Mouse (Mus musculus): Measurements from ENCODE around the gene Hes2. TPM values are rescaled to one million over a fixed set of nuclear protein-coding genes. Genes with fewer than 3 reads are reported as not detected.

The Hes2 gene
- polyA plus RNA-seq, 1 experiment from 2014 or later: not detected

DNA sequence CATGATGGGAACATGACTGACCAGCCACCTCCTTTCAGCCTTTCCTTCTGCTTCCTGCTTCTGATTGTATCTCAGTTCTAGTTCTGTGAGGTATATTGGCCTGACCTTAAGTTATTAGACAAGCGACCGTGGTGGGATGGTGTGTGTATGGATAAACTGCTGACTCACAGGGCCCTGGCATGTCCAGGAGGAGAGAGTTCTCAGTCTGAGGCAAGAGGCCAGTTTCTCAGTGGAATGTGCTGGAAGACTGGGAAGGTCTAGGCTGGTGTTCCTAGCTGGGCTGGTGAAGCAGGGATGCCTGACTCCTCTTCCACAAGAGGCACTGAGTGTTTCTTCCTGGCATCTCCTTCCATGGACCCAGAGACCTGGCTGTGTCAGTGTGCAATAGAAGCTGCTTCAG lies 4.1 kb downstream of the Hes2 start:
- no peak for DNase-seq (ENCODE audit: low spot score)
- H3K27me3 ChIP-seq (replicated peaks; ENCODE audit: control insufficient read depth, insufficient read depth, low read length): peaks cover 49% of the 10 kb centered on the region
- 89% methylated on average over 2 of the region's 2 CpGs for WGBS
- H3K4me1 ChIP-seq (replicated peaks; ENCODE audit: control insufficient read depth, insufficient read depth, low read length): peaks cover 12% of the 10 kb centered on the region; the same call in 1 of the 2 replicates
- no peaks in the 10 kb centered on the region for H3K9me3 ChIP-seq (ENCODE audit: control insufficient read depth, low read length)
- no peak overlapping the region for H3K4me2 ChIP-seq (ENCODE audit: low read length)
- H3K9ac ChIP-seq (ENCODE audit: low read length): no peak overlapping the region
- H3K27ac ChIP-seq (ENCODE audit: low read depth): no peak overlapping the region
- no peak for ATAC-seq (replicated peaks; ENCODE audit: low FRiP score, low TSS enrichment, low read depth)
- no peaks in the 10 kb centered on the region for H3K36me3 ChIP-seq (ENCODE audit: control insufficient read depth, insufficient read depth, low read length)
- no peak overlapping the region for H3K4me3 ChIP-seq (ENCODE audit: low read depth, low read length)

DNA sequence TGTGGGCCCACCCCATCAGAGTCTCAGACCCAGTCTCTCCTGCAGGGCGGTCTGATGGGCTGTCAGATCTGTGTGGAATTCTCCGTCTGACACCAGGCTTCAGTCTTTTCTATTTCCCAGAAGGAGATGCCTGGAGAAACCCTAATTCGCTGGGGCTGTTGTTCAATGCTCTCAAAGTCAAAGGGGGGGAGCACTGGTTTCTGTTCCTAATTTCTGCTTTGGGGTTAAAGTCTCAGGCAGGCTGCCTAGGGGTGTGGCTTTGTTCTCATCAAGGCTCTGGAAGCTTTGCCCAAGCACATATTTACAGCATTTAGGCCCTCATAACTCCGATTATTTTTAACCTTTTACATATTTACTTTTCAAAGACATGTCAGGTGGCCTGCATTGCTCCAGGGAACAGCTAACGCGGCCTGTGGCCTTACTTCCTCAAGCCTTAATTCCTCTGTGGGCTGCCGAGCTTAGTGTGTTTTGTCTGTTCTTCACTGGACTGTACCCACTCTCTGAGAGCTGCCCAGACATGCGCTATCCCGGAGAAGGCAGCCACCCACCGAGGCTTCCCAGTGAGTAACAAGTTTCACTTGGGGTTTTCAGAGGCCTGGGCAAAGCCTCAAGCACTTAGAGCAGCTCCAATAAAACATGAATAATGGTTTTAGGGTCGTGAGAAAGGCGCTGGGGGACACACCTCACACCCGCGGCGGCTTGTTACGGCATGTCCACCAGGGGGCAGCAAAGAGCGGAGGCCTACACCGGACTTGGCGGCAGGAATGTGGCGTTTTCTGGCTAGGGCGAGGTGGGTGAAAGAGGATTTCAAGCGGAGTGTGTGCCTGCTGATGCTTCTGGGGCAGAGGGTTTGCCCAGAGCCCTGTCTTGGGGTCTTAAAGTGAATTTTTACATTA lies 6.6 kb downstream of the Hes2 start:
- ATAC-seq (replicated peaks; ENCODE audit: low FRiP score, low TSS enrichment, low read depth) (no peak), DNase-seq (ENCODE audit: low spot score) (peak; percentile 89)
- Histone ChIP-seq H3K4me2 (ENCODE audit: low read length) (0 out of 2 replicates have a peak overlapping the region, but pooled peaks have one; percentile 4), H3K27ac (ENCODE audit: low read depth) (no peak overlapping the region), H3K9me3 (ENCODE audit: control insufficient read depth, low read length) (no peaks in the 10 kb centered on the region), H3K4me3 (ENCODE audit: low read depth, low read length) (no peak overlapping the region), H3K36me3 (ENCODE audit: control insufficient read depth, insufficient read depth, low read length) (no peaks in the 10 kb centered on the region), H3K4me1 (replicated peaks; ENCODE audit: control insufficient read depth, insufficient read depth, low read length) (no peaks in the 10 kb centered on the region), H3K9ac (ENCODE audit: low read length) (no peak overlapping the region), H3K27me3 (replicated peaks; ENCODE audit: control insufficient read depth, insufficient read depth, low read length) (peaks cover 24% of the 10 kb centered on the region)
- 22% methylated on average over 22 of the region's 22 CpGs for WGBS

- no peak overlapping the region for H3K4me2 ChIP-seq (ENCODE audit: low read length)
- no peak for ATAC-seq (replicated peaks; ENCODE audit: low FRiP score, low TSS enrichment, low read depth)
- DNase-seq (ENCODE audit: low spot score): no peak
Measured at GRCm38 (mm10) chr4:152168052-152168451, 9.4 kb downstream of the Hes2 start.

GRCm38 (mm10) chr4:152169103-152169502 lies 10.4 kb downstream of the Hes2 start:
- Histone ChIP-seq H3K36me3 (ENCODE audit: control insufficient read depth, insufficient read depth, low read length) (no peaks in the 10 kb centered on the region), H3K27me3 (replicated peaks; ENCODE audit: control insufficient read depth, insufficient read depth, low read length) (0 out of 2 replicates have a peak, but pooled peaks cover 7% of the 10 kb centered on the region), H3K4me2 (ENCODE audit: low read length) (no peak overlapping the region), H3K27ac (ENCODE audit: low read depth) (no peak overlapping the region), H3K4me3 (ENCODE audit: low read depth, low read length) (no peak overlapping the region), H3K9me3 (ENCODE audit: control insufficient read depth, low read length) (no peaks in the 10 kb centered on the region), H3K9ac (ENCODE audit: low read length) (no peak overlapping the region), H3K4me1 (replicated peaks; ENCODE audit: control insufficient read depth, insufficient read depth, low read length) (no peaks in the 10 kb centered on the region)
- DNase-seq (ENCODE audit: low spot score) (no peak), ATAC-seq (replicated peaks; ENCODE audit: low FRiP score, low TSS enrichment, low read depth) (no peak)
- WGBS: 76% methylated on average over 7 of the region's 7 CpGs

More at GRCm38 (mm10) chr4:152168052-152168451, 9.4 kb downstream of the Hes2 start:
- WGBS: 43% methylated on average over 8 of the region's 8 CpGs
- no peak overlapping the region for H3K9ac ChIP-seq (ENCODE audit: low read length)
- no peak overlapping the region; the same call in 1 of the 2 replicates for H3K27ac ChIP-seq (ENCODE audit: low read depth)
- no peaks in the 10 kb centered on the region for H3K9me3 ChIP-seq (ENCODE audit: control insufficient read depth, low read length)
- H3K27me3 ChIP-seq (replicated peaks; ENCODE audit: control insufficient read depth, insufficient read depth, low read length): no peaks in the 10 kb centered on the region
- no peak overlapping the region for H3K4me3 ChIP-seq (ENCODE audit: low read depth, low read length)
- H3K36me3 ChIP-seq (ENCODE audit: control insufficient read depth, insufficient read depth, low read length): no peaks in the 10 kb centered on the region
- H3K4me1 ChIP-seq (replicated peaks; ENCODE audit: control insufficient read depth, insufficient read depth, low read length): no peaks in the 10 kb centered on the region

GRCm38 (mm10) chr4:152170286-152170685 lies 11.6 kb downstream of the Hes2 start:
- Histone ChIP-seq H3K9me3 (ENCODE audit: control insufficient read depth, low read length) (no peaks in the 10 kb centered on the region), H3K27ac (ENCODE audit: low read depth) (no peak overlapping the region), H3K9ac (ENCODE audit: low read length) (no peak overlapping the region), H3K4me2 (ENCODE audit: low read length) (no peak overlapping the region), H3K4me1 (replicated peaks; ENCODE audit: control insufficient read depth, insufficient read depth, low read length) (no peaks in the 10 kb centered on the region), H3K27me3 (replicated peaks; ENCODE audit: control insufficient read depth, insufficient read depth, low read length) (0 out of 2 replicates have a peak, but pooled peaks cover 10% of the 10 kb centered on the region), H3K4me3 (ENCODE audit: low read depth, low read length) (no peak overlapping the region), H3K36me3 (ENCODE audit: control insufficient read depth, insufficient read depth, low read length) (no peaks in the 10 kb centered on the region)
- DNase-seq (ENCODE audit: low spot score) (no peak), ATAC-seq (replicated peaks; ENCODE audit: low FRiP score, low TSS enrichment, low read depth) (no peak)
- 76% methylated on average over 10 of the region's 10 CpGs for WGBS

GRCm38 (mm10) chr4:152171543-152171942 lies 12.9 kb downstream of the Hes2 start:
- Histone ChIP-seq H3K4me3 (ENCODE audit: low read depth, low read length) (no peak overlapping the region), H3K27ac (ENCODE audit: low read depth) (no peak overlapping the region), H3K9me3 (ENCODE audit: control insufficient read depth, low read length) (no peaks in the 10 kb centered on the region), H3K9ac (ENCODE audit: low read length) (no peak overlapping the region), H3K27me3 (replicated peaks; ENCODE audit: control insufficient read depth, insufficient read depth, low read length) (0 out of 2 replicates have a peak, but pooled peaks cover 14% of the 10 kb centered on the region), H3K4me1 (replicated peaks; ENCODE audit: control insufficient read depth, insufficient read depth, low read length) (no peaks in the 10 kb centered on the region), H3K4me2 (ENCODE audit: low read length) (no peak overlapping the region), H3K36me3 (ENCODE audit: control insufficient read depth, insufficient read depth, low read length) (no peaks in the 10 kb centered on the region)
- ATAC-seq (replicated peaks; ENCODE audit: low FRiP score, low TSS enrichment, low read depth) (no peak), DNase-seq (ENCODE audit: low spot score) (no peak)
- WGBS: 84% methylated on average over 6 of the region's 6 CpGs

DNA sequence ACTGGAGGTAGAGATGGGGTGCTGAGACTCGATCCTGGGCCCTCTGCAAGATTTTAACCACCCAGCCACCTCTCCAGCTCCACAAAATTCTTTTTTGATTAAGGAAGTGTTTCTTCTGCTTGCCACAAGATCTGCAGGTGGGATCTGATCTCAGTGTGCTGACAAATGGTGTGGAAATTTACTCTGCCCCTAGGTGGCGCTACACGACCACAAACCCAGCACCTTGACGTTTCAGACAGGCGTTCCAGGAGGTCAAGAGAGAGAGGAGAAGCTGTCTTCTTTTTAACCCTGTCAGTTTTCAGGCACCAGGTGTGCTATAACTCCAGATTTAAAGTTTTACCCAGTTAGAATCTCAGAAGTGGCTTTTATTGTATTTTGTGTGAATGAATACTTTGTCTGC lies 14.4 kb downstream of the Hes2 start:
- Histone ChIP-seq H3K4me3 (ENCODE audit: low read depth, low read length) (no peak overlapping the region), H3K36me3 (ENCODE audit: control insufficient read depth, insufficient read depth, low read length) (no peaks in the 10 kb centered on the region), H3K27ac (ENCODE audit: low read depth) (no peak overlapping the region), H3K4me1 (replicated peaks; ENCODE audit: control insufficient read depth, insufficient read depth, low read length) (peaks cover 5% of the 10 kb centered on the region; the same call in 1 of the 2 replicates), H3K9ac (ENCODE audit: low read length) (no peak overlapping the region), H3K4me2 (ENCODE audit: low read length) (no peak overlapping the region), H3K9me3 (ENCODE audit: control insufficient read depth, low read length) (no peaks in the 10 kb centered on the region), H3K27me3 (replicated peaks; ENCODE audit: control insufficient read depth, insufficient read depth, low read length) (0 out of 2 replicates have a peak, but pooled peaks cover 14% of the 10 kb centered on the region)
- no peak for ATAC-seq (replicated peaks; ENCODE audit: low FRiP score, low TSS enrichment, low read depth)
- DNase-seq (ENCODE audit: low spot score): peak; percentile 90
- 0% methylated on average over 5 of the region's 5 CpGs for WGBS

DNA sequence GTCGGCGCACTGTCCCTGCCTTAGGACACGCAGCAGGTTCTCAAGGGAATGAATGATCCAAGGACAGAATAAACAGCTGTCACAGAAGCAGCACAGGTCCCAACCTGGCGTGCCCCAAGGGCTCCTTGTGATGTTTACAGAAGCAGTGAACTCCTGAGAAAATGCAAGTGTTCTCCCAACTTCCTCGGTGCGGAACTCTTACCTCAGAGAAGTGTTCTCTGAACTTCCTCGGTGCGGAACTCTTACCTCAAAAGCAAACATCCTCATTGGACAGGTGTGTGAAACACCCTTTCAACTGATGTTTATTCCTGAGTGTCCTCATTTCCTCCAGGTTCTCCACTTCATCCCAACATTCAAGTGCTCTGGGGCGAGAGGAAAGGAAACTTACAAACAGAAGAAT lies 15.3 kb downstream of the Hes2 start:
- Histone ChIP-seq H3K9ac (ENCODE audit: low read length) (no peak overlapping the region), H3K4me3 (ENCODE audit: low read depth, low read length) (no peak overlapping the region), H3K27ac (ENCODE audit: low read depth) (no peak overlapping the region), H3K4me1 (replicated peaks; ENCODE audit: control insufficient read depth, insufficient read depth, low read length) (peaks cover 11% of the 10 kb centered on the region; the same call in 1 of the 2 replicates), H3K27me3 (replicated peaks; ENCODE audit: control insufficient read depth, insufficient read depth, low read length) (peaks cover 20% of the 10 kb centered on the region), H3K4me2 (ENCODE audit: low read length) (no peak overlapping the region), H3K36me3 (ENCODE audit: control insufficient read depth, insufficient read depth, low read length) (no peaks in the 10 kb centered on the region), H3K9me3 (ENCODE audit: control insufficient read depth, low read length) (no peaks in the 10 kb centered on the region)
- DNase-seq (ENCODE audit: low spot score) (no peak), ATAC-seq (replicated peaks; ENCODE audit: low FRiP score, low TSS enrichment, low read depth) (no peak)
- WGBS: 74% methylated on average over 9 of the region's 9 CpGs

Measured in intestine, embryonic 14.5 days (tissue).